Mouse (Mus musculus) hindbrain, embryonic 11.5 days (tissue): ENCODE measurements around the gene Aen. TPM values are rescaled to one million over a fixed set of nuclear protein-coding genes. Genes with fewer than 3 reads are reported as not detected.

Source experiments
- ATAC-seq: fragments of 200-750 bp; cut with Nextera tagmentation; 2 replicates; pipeline ENCODE4 v1.8.0; 2017; ENCODE audit warnings: mild to moderate bottlenecking, moderate TSS enrichment, moderate library complexity; ENCODE audit not compliant: low FRiP score
- DNase-seq: peaks from one replicate; pipeline ENCODE4 v3.0.0-alpha.2; 2015; ENCODE audit warnings: low spot score
- H3K27ac ChIP-seq: fragments of 300-500 bp; sonication (generic); 2 replicates; pipeline ENCODE4 v1.5.1; 2014; ENCODE audit warnings: mild to moderate bottlenecking, low read depth, low read length
- H3K27me3 ChIP-seq: fragments of 300-500 bp; sonication (generic); 2 replicates; pipeline ENCODE4 v1.6.1; 2014; ENCODE audit warnings: mild to moderate bottlenecking, low read length, moderate library complexity, mixed read lengths; ENCODE audit not compliant: control insufficient read depth, insufficient read depth
- H3K36me3 ChIP-seq: fragments of 300-500 bp; sonication (generic); 2 replicates; pipeline ENCODE4 v1.6.1; 2014; ENCODE audit warnings: mild to moderate bottlenecking, low read length, moderate library complexity, mixed read lengths; ENCODE audit not compliant: control insufficient read depth, insufficient read depth
- H3K4me1 ChIP-seq: fragments of 300-500 bp; sonication (generic); replicated peaks from 2 replicates; pipeline ENCODE4 v1.6.1; 2014; ENCODE audit warnings: low read length, mixed read lengths; ENCODE audit not compliant: control insufficient read depth, insufficient read depth
- H3K4me2 ChIP-seq: fragments of 300-500 bp; sonication (generic); replicated peaks from 2 replicates; pipeline ENCODE4 v1.6.1; 2014; ENCODE audit warnings: mild to moderate bottlenecking, low read depth, low read length
- H3K4me3 ChIP-seq: fragments of 300-500 bp; sonication (generic); 2 replicates; pipeline ENCODE4 v1.5.1; 2014; ENCODE audit warnings: low read depth, low read length
- H3K9ac ChIP-seq: fragments of 300-500 bp; sonication (generic); 2 replicates; pipeline ENCODE4 v1.6.1; 2014; ENCODE audit warnings: low read depth, low read length
- H3K9me3 ChIP-seq: fragments of 300-500 bp; sonication (generic); 2 replicates; pipeline ENCODE4 v1.6.1; 2016; ENCODE audit warnings: low read length; ENCODE audit not compliant: control insufficient read depth
- WGBS: fragments of 180-500 bp; shearing (Covaris S2); extraction: QIAGEN DNeasy Blood & Tissue Kit; methylation state at CpG from one replicate; pipeline ENCODE4 v1.1.7; 2014; 5-methylcytosine and 5-hydroxymethylcytosine counted together
- polyA plus RNA-seq: library from polyadenylated mRNA; unstranded; fragments of >200 nt; fragmentation: Nextera tagmentation; extraction: Ambion mirVana; gene quantifications from 2 replicates; pipeline ENCODE4 v1.2.1, GENCODE M21; 2014

Gene Aen
- polyA plus RNA-seq = 37.4 and 43.7 TPM in 2 replicates

DNA sequence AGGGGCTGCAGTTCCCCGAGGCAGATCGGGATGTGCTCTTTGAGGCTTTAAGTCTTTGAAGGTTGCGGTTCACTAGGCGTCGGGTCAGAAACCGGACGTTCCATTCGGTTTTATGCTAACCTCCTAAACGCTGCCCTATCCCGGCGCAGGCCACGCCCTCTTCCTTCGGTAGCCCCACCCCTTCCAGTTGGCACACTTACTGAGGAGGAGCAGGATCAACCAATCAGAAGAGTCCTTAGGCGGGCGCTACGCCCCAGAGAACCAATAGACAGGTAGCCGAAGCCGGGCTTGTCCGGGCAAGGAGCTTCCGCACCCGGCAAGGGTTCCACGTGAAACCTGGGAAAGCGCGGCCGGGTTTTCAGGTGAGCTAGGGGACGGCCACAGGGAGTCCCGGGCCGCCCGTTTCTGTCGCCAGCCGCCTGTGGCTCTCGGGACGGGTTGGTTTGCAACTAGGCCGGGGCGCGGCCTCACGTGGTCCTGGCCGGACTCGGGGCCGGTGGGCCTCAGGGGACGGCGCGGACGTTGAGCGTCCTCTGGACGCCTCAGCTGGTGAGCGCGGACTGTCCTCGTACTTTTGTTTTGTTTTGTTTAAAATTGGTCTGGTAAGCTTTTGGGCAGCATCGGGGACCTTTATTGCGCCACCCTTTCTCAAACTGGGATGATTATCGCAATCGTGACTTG is at the start of gene Aen:
TSS of gene Aen (plus strand) at position 202 of the 681 bp plus-strand sequence.
- H3K27ac ChIP-seq = no peak within 1 kb of the TSS
- peak within 1 kb of the TSS; percentile 89 for H3K4me2 ChIP-seq
- under 1% methylated on average over 53 of the region's 53 CpGs for WGBS
- no peaks in the 10 kb centered on the region for H3K9me3 ChIP-seq
- H3K4me1 ChIP-seq = peaks cover 6% of the 10 kb centered on the region; the same call in 1 of the 2 replicates
- peak within 1 kb of the TSS; percentile 70 for H3K4me3 ChIP-seq
- peak within 1 kb of the TSS; percentile 69 for H3K9ac ChIP-seq
- ATAC-seq = peak; percentile 98
- no peaks in the 10 kb centered on the region for H3K36me3 ChIP-seq
- H3K27me3 ChIP-seq = no peaks in the 10 kb centered on the region
- peak; percentile 99 for DNase-seq

GRCm38 (mm10) chr7:78846066-78846716 is 49.5 kb upstream of the Aen start:
- ATAC-seq = no peak

DNA sequence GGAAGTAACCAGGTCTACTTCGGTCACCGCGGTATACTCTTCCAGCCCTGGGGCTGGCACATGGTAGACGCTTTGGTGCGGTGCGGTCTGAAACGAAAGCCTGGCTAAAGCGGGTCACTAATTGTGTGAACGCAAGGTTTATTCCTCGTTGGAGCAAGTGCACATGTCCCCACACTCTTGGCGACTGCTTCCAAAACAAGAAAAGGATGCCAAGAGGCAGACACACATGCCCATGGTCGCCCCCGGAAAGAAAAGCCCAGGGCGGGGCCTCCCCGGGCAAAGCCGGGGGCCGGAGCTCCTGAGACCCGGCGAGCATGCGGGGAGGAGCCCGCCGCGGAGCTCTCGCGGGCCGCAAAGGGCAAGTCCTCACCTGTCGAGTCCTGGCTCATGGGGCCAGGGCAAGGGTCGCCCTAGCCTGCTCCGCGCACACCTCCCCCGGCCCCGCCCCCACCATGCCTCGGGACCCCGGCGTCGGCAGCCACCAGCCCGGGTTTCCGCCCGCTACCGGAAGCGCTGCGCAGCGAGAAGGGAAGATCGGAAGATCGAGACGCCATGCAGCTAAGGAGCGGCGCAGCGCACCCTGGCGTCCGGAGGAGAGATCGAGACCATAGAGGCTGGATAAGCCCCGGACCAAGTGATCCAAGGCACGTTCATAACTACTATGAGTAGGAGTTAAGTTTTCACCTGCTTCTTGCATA is 48.8 kb upstream of the Aen start, which contains the start of gene Det1:
TSS of gene Det1 (minus strand) at position 527 of the 698 bp plus-strand sequence.
- Histone ChIP-seq H3K27ac (peak within 1 kb of the TSS; percentile 10; the same call in 1 of the 2 replicates), H3K36me3 (peaks cover 7% of the 10 kb centered on the region; the same call in 1 of the 2 replicates), H3K9ac (peak within 1 kb of the TSS; percentile 72), H3K27me3 (no peaks in the 10 kb centered on the region), H3K4me3 (peak within 1 kb of the TSS; percentile 70), H3K9me3 (no peaks in the 10 kb centered on the region), H3K4me2 (peak within 1 kb of the TSS; percentile 54), H3K4me1 (peaks cover 5% of the 10 kb centered on the region)
- under 1% methylated on average over 46 of the region's 54 CpGs for WGBS
- peak; percentile 95 for ATAC-seq
- DNase-seq = peak; percentile 95

More at GRCm38 (mm10) chr7:78846066-78846716, 49.5 kb upstream of the Aen start:
- WGBS = 38% methylated on average over 12 of the region's 12 CpGs
- Histone ChIP-seq H3K4me1 (peaks cover 5% of the 10 kb centered on the region), H3K9me3 (no peaks in the 10 kb centered on the region), H3K36me3 (peaks cover 7% of the 10 kb centered on the region; the same call in 1 of the 2 replicates), H3K9ac (peak overlapping the region; percentile 72), H3K27ac (no peak overlapping the region), H3K27me3 (no peaks in the 10 kb centered on the region), H3K4me3 (peak overlapping the region; percentile 70), H3K4me2 (peak overlapping the region; percentile 54)
- peak; percentile 3 for DNase-seq

DNA sequence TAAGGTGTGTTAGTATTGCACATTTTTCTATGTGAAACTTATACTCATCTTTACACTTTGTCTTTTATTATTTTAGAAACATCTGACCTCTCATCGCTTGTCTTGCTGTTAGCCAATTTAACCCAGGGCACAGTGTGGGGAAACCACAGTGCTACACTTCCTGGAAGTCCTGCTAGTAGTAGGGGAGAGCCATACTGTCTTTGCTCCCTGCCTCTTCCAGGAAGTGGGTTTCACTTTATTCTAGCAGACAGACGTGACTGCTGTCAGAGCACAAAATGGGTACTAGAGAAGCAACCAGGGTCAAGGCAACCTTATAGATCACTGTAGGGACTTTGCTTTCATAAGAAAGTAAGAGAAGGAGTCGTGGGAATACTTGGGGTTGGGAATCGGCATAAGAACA is 41.6 kb upstream of the Aen start:
- no peak for DNase-seq
- Histone ChIP-seq H3K36me3 (no peaks in the 10 kb centered on the region), H3K4me1 (no peaks in the 10 kb centered on the region), H3K27me3 (no peaks in the 10 kb centered on the region), H3K9me3 (no peaks in the 10 kb centered on the region), H3K27ac (no peak overlapping the region), H3K4me2 (no peak overlapping the region), H3K4me3 (no peak overlapping the region), H3K9ac (no peak overlapping the region)
- no peak for ATAC-seq
- 65% methylated on average over 4 of the region's 4 CpGs for WGBS

DNA sequence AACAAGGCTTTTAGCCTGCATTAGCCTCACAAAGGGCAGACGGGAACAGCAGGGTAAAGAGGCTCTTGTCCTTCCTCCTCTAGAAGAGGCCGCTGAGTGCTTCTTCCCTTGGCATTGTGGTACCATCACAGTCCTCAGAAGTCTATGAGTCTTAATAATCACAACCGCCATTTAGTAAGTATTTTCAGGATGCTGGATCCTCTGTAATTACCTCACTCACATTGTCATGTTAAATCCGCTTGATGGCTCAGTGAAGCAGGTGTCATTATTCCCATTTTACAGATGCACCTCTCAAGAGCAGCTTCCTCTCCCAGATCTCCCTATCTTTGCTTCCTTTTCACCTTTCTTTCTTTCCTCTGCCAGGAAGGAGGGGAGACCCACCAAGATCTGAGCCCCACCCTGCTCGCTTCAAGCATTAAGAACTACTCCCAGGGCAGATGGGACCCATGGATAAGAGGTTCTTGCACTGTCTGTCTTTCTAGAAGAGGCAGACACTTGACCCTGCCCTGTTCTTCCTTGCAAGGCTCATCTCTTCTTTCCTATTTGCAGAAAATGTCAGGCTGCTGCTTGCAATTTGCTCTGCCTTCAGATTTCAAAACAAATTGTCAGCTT is 40.5 kb upstream of the Aen start:
- Histone ChIP-seq H3K4me3 (no peak overlapping the region), H3K27me3 (no peaks in the 10 kb centered on the region), H3K4me2 (no peak overlapping the region), H3K4me1 (no peaks in the 10 kb centered on the region), H3K9me3 (no peaks in the 10 kb centered on the region), H3K27ac (no peak overlapping the region), H3K36me3 (no peaks in the 10 kb centered on the region), H3K9ac (no peak overlapping the region)
- DNase-seq = no peak
- no peak for ATAC-seq
- WGBS = 68% methylated on average over 5 of the region's 5 CpGs

DNA sequence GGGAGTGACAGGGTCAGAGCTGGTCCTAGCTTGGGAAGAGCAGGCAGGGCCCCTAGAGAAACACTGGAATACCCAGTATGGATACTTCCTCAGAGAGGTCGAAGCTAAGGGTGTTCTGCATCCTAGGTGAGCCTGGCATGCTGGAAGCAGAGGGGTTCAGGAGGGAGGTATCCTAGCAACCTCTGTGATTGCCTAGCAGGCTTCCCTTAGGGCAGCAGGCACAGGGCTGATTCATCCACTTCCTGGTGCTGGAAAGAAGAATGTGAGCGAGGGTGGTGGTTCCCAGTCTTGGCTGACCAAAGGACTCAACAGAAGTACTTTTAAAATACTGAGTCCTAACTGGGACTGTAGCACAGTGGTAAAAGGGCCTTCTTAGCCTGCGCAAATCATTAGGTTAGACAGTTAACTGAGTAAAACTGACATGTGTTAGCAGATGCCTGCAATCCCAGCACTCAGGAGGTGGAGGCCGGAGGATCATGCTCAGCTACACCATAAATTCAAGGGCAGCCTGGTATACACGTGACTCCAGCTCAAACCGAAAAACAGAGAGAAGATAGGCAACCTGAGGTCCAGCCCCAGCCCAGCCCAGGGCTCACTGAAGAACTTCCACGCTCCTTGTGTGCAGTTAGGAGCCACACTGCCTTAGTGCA is 31.7 kb upstream of the Aen start:
- Histone ChIP-seq H3K27ac (no peak overlapping the region), H3K27me3 (no peaks in the 10 kb centered on the region), H3K4me2 (no peak overlapping the region), H3K4me3 (no peak overlapping the region), H3K36me3 (no peaks in the 10 kb centered on the region), H3K9ac (no peak overlapping the region), H3K4me1 (no peaks in the 10 kb centered on the region), H3K9me3 (no peaks in the 10 kb centered on the region)
- ATAC-seq (no peak), DNase-seq (no peak)
- WGBS = 76% methylated on average over 7 of the region's 7 CpGs

GRCm38 (mm10) chr7:78864446-78864802 is 31.2 kb upstream of the Aen start:
- H3K36me3 ChIP-seq = no peaks in the 10 kb centered on the region
- no peaks in the 10 kb centered on the region for H3K4me1 ChIP-seq
- no peak overlapping the region for H3K4me3 ChIP-seq
- H3K4me2 ChIP-seq = no peak overlapping the region
- no peak overlapping the region for H3K27ac ChIP-seq
- H3K9me3 ChIP-seq = no peaks in the 10 kb centered on the region
- ATAC-seq (no peak), DNase-seq (no peak)
- 84% methylated on average over 4 of the region's 4 CpGs for WGBS
- H3K9ac ChIP-seq = no peak overlapping the region
- H3K27me3 ChIP-seq = no peaks in the 10 kb centered on the region
